In genomic region chr5:149053352-149054168, GRCm38 (mm10) we compare ENCODE assay signal across 9 mouse cellular contexts. TPM values are rescaled to one million over a fixed set of nuclear protein-coding genes. Genes with fewer than 3 reads are reported as not detected.
A peak's percentile ranks its signal among the peaks of the same experiment; 100 is the strongest.
DNase-seq lines count a peak whose midpoint lies in the region; ATAC-seq lines count a peak whose summit lies in the region.
"Had no signal": no experiment of that assay in that cellular context is flagged by ENCODE, and none has a peak within 500 bp of the region (broad histone marks: within the 10 kb centered on the region; RNA-seq: fewer than 3 reads in every experiment).

No protein-coding gene starts in this region.

- DNase-seq in kidney, postnatal 14 days, result no peak
- DNase-seq in ES-CJ7 (ENCODE audit: low read depth, low spot score), result peak; percentile 46
- DNase-seq in cerebellum, postnatal 10 days, result peak; percentile 45 to 58
- DNase-seq in urinary bladder, adult 18-20 months (ENCODE audit: low spot score in 2 of 2), result no peak
- no peak for DNase-seq in left cerebral cortex, adult 11 months (ENCODE audit: low spot score)

- H3K27me3 ChIP-seq in kidney, embryonic 15.5 days, result no peaks in the 10 kb centered on the region
- no peaks in the 10 kb centered on the region for H3K27me3 ChIP-seq in hindbrain, embryonic 16.5 days (replicated peaks; ENCODE audit: control insufficient read depth, insufficient read depth, low read length)
- H3K27me3 ChIP-seq in midbrain, embryonic 13.5 days, result no peaks in the 10 kb centered on the region

- peak overlapping the region; percentile 63 for H3K4me3 ChIP-seq in kidney, embryonic 15.5 days (replicated peaks)
- H3K4me3 ChIP-seq in hindbrain, embryonic 16.5 days (ENCODE audit: low read length), result peak overlapping the region; percentile 84
- H3K4me3 ChIP-seq in midbrain, embryonic 13.5 days (replicated peaks), result peak overlapping the region; percentile 85

- H3K9me3 ChIP-seq in kidney, embryonic 15.5 days (replicated peaks), result no peaks in the 10 kb centered on the region
- no peaks in the 10 kb centered on the region for H3K9me3 ChIP-seq in hindbrain, embryonic 16.5 days (ENCODE audit: control insufficient read depth, low read length)
- no peaks in the 10 kb centered on the region for H3K9me3 ChIP-seq in midbrain, embryonic 13.5 days

- H3K9ac ChIP-seq in kidney, embryonic 15.5 days, result peak overlapping the region; percentile 84
- H3K9ac ChIP-seq in hindbrain, embryonic 16.5 days (ENCODE audit: low read depth, low read length), result peak overlapping the region; percentile 59
- H3K9ac ChIP-seq in midbrain, embryonic 13.5 days (replicated peaks), result peak overlapping the region; percentile 69

- WGBS in kidney, embryonic 15.5 days, result 3% methylated on average over 24 of the region's 34 CpGs
- WGBS in hindbrain, embryonic 16.5 days, result 8% methylated on average over 12 of the region's 34 CpGs
- 2% methylated on average over 31 of the region's 34 CpGs for whole genome bisulfite sequencing in midbrain, embryonic 13.5 days

- no peak; the same call in 1 of the 2 replicates for ATAC-seq in kidney, embryonic 15.5 days (replicated peaks; ENCODE audit: low FRiP score)
- ATAC-seq in hindbrain, embryonic 16.5 days, result peak; percentile 29
- ATAC-seq in midbrain, embryonic 13.5 days, result no peak; the same call in 1 of the 2 replicates

- H3K36me3 ChIP-seq in kidney, embryonic 15.5 days, result peaks cover 16% of the 10 kb centered on the region
- H3K36me3 ChIP-seq in hindbrain, embryonic 16.5 days (ENCODE audit: control insufficient read depth, insufficient read depth, low read length), result no peaks in the 10 kb centered on the region; the same call in none of the 2 replicates
- H3K36me3 ChIP-seq in midbrain, embryonic 13.5 days, result peaks cover 4% of the 10 kb centered on the region

- H3K27ac ChIP-seq in kidney, embryonic 15.5 days, result peak overlapping the region; percentile 98
- peak overlapping the region; percentile 44; the same call in 1 of the 2 replicates for H3K27ac ChIP-seq in hindbrain, embryonic 16.5 days (ENCODE audit: low read depth, low read length)
- H3K27ac ChIP-seq in midbrain, embryonic 13.5 days, result peak overlapping the region; percentile 83

- peak overlapping the region; percentile 95 for H3K4me2 ChIP-seq in kidney, embryonic 15.5 days
- H3K4me2 ChIP-seq in hindbrain, embryonic 16.5 days (ENCODE audit: low read length), result peak overlapping the region; percentile 99
- H3K4me2 ChIP-seq in midbrain, embryonic 13.5 days (replicated peaks), result peak overlapping the region; percentile 93

- peaks cover 23% of the 10 kb centered on the region for H3K4me1 ChIP-seq in kidney, embryonic 15.5 days
- H3K4me1 ChIP-seq in hindbrain, embryonic 16.5 days (ENCODE audit: control insufficient read depth, insufficient read depth, low read depth, low read length), result peaks cover 14% of the 10 kb centered on the region
- H3K4me1 ChIP-seq in midbrain, embryonic 13.5 days (replicated peaks), result peaks cover 28% of the 10 kb centered on the region

RNA-seq across cellular contexts. Expression of gene Gm42791, which starts 58.6 kb away (rescaled TPM):
- polyA plus RNA-seq in kidney, embryonic 15.5 days (2015; fragmentation: Nextera tagmentation; extraction: Ambion mirVana), result 3.2 TPM in 1 of 2 replicates, not detected in the other
- polyA plus RNA-seq in hindbrain, embryonic 16.5 days (2015; fragmentation: Nextera tagmentation; extraction: Ambion mirVana), result 3.9 and 5.3 TPM in 2 replicates
- 2.0 and 3.6 TPM in 2 replicates for polyA plus RNA-seq in midbrain, embryonic 13.5 days (2015; fragmentation: Nextera tagmentation; extraction: Ambion mirVana)
- polyA plus RNA-seq: cortical plate, adult 2 months had no signal

Comparison
In these comparisons a context has a peak if more than half of its experiments do, and no peak if none do; other contexts are left out.
1. H3K27ac ChIP-seq: peak in every context shown above with its lines; median percentile 98 in kidney, embryonic 15.5 days; 83 in midbrain, embryonic 13.5 days; 44 in hindbrain, embryonic 16.5 days.
2. DNase-seq: peak in ES-CJ7 (single experiment) and cerebellum, postnatal 10 days (2 of 2); none in kidney, postnatal 14 days (single experiment), urinary bladder, adult 18-20 months (0 of 2) and left cerebral cortex, adult 11 months (single experiment).
3. Peak in every context shown above with its lines, with median percentiles within 50 percentile points of each other: H3K4me2 ChIP-seq, H3K4me3 ChIP-seq and H3K9ac ChIP-seq.